Mouse (Mus musculus) kidney, adult 2 months (tissue): Measurements from ENCODE around the gene Osbpl3.

Experiments used
- CTCF ChIP-seq: fragments of 200-500 bp; conservative IDR thresholded peaks from 2 replicates; pipeline ENCODE4 v1.5.1; 2011; ENCODE audit warnings: low read depth, mild to moderate bottlenecking, control low read depth, low read length, moderate library complexity, mixed read lengths; ENCODE audit not compliant: insufficient read depth, insufficient read length
- POLR2A ChIP-seq: fragments of 200-500 bp; IDR thresholded peaks from one replicate; pipeline ENCODE4 v1.6.1; 2011; ENCODE audit warnings: low read depth, low read length, control low read depth

DNA sequence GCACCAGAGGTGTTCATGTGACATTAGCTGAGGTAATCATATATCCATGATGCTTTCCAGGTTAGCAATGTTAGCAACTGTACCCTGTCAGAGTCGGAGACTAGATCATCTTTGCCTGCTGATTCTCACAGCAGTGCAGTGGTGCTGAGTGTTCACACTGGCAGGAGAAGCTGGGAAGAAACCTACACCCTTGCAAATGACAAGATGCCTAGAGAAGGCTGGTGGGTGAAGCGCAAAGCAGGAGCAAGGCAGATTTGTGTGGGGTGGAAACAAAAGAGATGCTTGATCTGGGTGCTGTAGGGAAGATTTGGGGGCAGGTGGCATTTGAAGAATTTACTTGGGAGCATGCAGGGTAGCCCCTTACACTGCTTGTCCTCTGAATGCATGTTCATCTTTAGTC lies 34.5 kb upstream of the Osbpl3 start:
- TF ChIP-seq POLR2A: no peak
- no peak for TF ChIP-seq CTCF
